Mouse (Mus musculus) midbrain, embryonic 13.5 days (tissue): Measurements from ENCODE around the gene Tmem132c. TPM values are rescaled to one million over a fixed set of nuclear protein-coding genes. Genes with fewer than 3 reads are reported as not detected.

Source experiments
- ATAC-seq: fragments of 200-750 bp; cut with Nextera tagmentation; 2 replicates; pipeline ENCODE4 v1.8.0; 2017; ENCODE audit warnings: mild to moderate bottlenecking, moderate TSS enrichment, moderate library complexity
- H3K27ac ChIP-seq: fragments of 300-500 bp; sonication (generic); 2 replicates; pipeline ENCODE4 v1.5.1; 2015; ENCODE audit warnings: inconsistent platforms, mild to moderate bottlenecking, moderate library complexity
- H3K27me3 ChIP-seq: fragments of 300-500 bp; sonication (generic); 2 replicates; pipeline ENCODE4 v1.6.1; 2015; ENCODE audit warnings: mild to moderate bottlenecking, inconsistent platforms
- H3K36me3 ChIP-seq: fragments of 300-500 bp; sonication (generic); 2 replicates; pipeline ENCODE4 v1.6.1; 2015; ENCODE audit warnings: mild to moderate bottlenecking, inconsistent platforms
- H3K4me1 ChIP-seq: fragments of 300-500 bp; sonication (generic); replicated peaks from 2 replicates; pipeline ENCODE4 v1.6.1; 2015; ENCODE audit warnings: inconsistent platforms
- H3K4me2 ChIP-seq: fragments of 300-500 bp; sonication (generic); replicated peaks from 2 replicates; pipeline ENCODE4 v1.6.1; 2015; ENCODE audit warnings: moderate library complexity, mild to moderate bottlenecking, inconsistent platforms
- H3K4me3 ChIP-seq: fragments of 300-500 bp; sonication (generic); replicated peaks from 2 replicates; pipeline ENCODE4 v1.5.1; 2015; ENCODE audit warnings: mild to moderate bottlenecking, inconsistent platforms
- H3K9ac ChIP-seq: fragments of 300-500 bp; sonication (generic); replicated peaks from 2 replicates; pipeline ENCODE4 v1.6.1; 2015; ENCODE audit warnings: mild to moderate bottlenecking, inconsistent platforms
- H3K9me3 ChIP-seq: fragments of 300-500 bp; sonication (generic); 2 replicates; pipeline ENCODE4 v1.6.1; 2016; ENCODE audit warnings: mild to moderate bottlenecking, inconsistent platforms
- WGBS: fragments of 180-500 bp; shearing (Covaris S2); methylation state at CpG from one replicate; pipeline ENCODE4 v1.1.7; 2015; 5-methylcytosine and 5-hydroxymethylcytosine counted together
- polyA plus RNA-seq: library from polyadenylated mRNA; unstranded; fragments of >200 nt; fragmentation: Nextera tagmentation; extraction: Ambion mirVana; gene quantifications from 2 replicates; pipeline ENCODE4 v1.2.1, GENCODE M21; 2015

Tmem132c gene
- polyA plus RNA-seq, 1 experiment from 2014 or later, result 11.2 TPM

- 45% methylated on average over 9 of the region's 9 CpGs for WGBS
- Histone ChIP-seq H3K4me2 (no peak overlapping the region), H3K9me3 (no peaks in the 10 kb centered on the region), H3K27me3 (peaks cover 9% of the 10 kb centered on the region; the same call in 1 of the 2 replicates), H3K4me3 (no peak overlapping the region), H3K4me1 (peaks cover 38% of the 10 kb centered on the region), H3K36me3 (no peaks in the 10 kb centered on the region), H3K27ac (no peak overlapping the region), H3K9ac (no peak overlapping the region)
- no peak for ATAC-seq
Measured at GRCm38 (mm10) chr5:127480931-127481330, 239.3 kb downstream of the Tmem132c start.

DNA sequence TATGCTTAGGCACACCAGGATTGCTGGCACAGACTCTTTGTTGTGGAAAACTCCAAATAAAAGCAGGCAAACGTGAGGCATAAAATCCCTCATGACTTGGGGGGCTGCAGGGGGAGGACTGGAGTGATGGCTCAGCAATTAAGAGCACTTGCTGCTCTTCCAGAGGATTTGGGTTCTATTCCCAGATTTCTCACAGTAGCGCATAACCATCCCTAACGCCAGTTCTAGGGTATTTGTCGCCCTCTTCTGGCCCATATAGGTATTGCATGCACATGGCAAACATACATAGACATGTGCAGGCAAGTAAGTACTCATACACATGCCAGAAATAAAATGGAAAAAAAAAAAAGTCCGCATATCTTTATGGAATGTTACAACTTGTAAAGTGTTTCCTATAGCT lies 239.8 kb downstream of the Tmem132c start:
- Histone ChIP-seq H3K4me2 (no peak overlapping the region), H3K4me1 (peaks cover 38% of the 10 kb centered on the region), H3K27ac (no peak overlapping the region), H3K9ac (no peak overlapping the region), H3K4me3 (no peak overlapping the region), H3K27me3 (0 out of 2 replicates have a peak, but pooled peaks cover 8% of the 10 kb centered on the region), H3K9me3 (no peaks in the 10 kb centered on the region), H3K36me3 (no peaks in the 10 kb centered on the region)
- WGBS, result 26% methylated on average over 5 of the region's 5 CpGs
- ATAC-seq, result no peak

DNA sequence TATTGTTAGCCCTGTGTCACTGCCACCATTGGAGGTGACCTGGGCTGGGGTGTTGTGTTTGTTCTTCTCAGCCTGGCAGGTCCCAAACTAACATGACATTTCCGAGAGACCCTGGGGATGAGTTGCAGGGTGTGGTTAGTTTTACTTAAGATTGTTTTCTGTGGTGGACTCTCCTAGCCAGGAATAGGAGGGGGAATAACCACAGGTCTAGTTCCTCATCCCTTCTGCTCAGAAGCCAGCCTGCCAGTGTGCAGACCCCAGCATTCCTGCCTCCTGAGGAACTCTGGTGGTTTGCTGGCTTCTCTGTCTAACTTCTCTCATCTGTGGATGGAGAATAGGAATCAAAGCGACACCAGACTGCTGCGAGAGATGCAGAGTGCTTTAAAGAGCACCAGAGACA lies 240.7 kb downstream of the Tmem132c start:
- no peaks in the 10 kb centered on the region for H3K36me3 ChIP-seq
- peaks cover 34% of the 10 kb centered on the region for H3K4me1 ChIP-seq
- no peaks in the 10 kb centered on the region for H3K27me3 ChIP-seq
- WGBS, result 88% methylated on average over 3 of the region's 3 CpGs
- no peak overlapping the region for H3K4me3 ChIP-seq
- no peak overlapping the region for H3K27ac ChIP-seq
- H3K4me2 ChIP-seq, result no peak overlapping the region
- no peaks in the 10 kb centered on the region for H3K9me3 ChIP-seq
- H3K9ac ChIP-seq, result no peak overlapping the region
- ATAC-seq, result no peak

GRCm38 (mm10) chr5:127483955-127484659 lies 242.5 kb downstream of the Tmem132c start:
- H3K4me3 ChIP-seq, result no peak overlapping the region
- H3K27ac ChIP-seq, result no peak overlapping the region
- no peak for ATAC-seq
- H3K27me3 ChIP-seq, result no peaks in the 10 kb centered on the region
- 44% methylated on average over 8 of the region's 8 CpGs for WGBS
- H3K36me3 ChIP-seq, result no peaks in the 10 kb centered on the region
- no peak overlapping the region; the same call in 1 of the 2 replicates for H3K4me2 ChIP-seq
- H3K9ac ChIP-seq, result no peak overlapping the region
- H3K9me3 ChIP-seq, result no peaks in the 10 kb centered on the region
- H3K4me1 ChIP-seq, result peaks cover 21% of the 10 kb centered on the region

GRCm38 (mm10) chr5:127484813-127485486 lies 243.3 kb downstream of the Tmem132c start:
- Histone ChIP-seq H3K4me3 (no peak overlapping the region), H3K36me3 (no peaks in the 10 kb centered on the region), H3K27ac (peak overlapping the region; percentile 26; the same call in 1 of the 2 replicates), H3K9me3 (no peaks in the 10 kb centered on the region), H3K9ac (no peak overlapping the region), H3K4me2 (no peak overlapping the region; the same call in 1 of the 2 replicates), H3K27me3 (no peaks in the 10 kb centered on the region), H3K4me1 (peaks cover 21% of the 10 kb centered on the region)
- WGBS, result 41% methylated on average over 13 of the region's 13 CpGs
- 0 out of 2 replicates have a peak, but pooled peaks have one; percentile 16 for ATAC-seq

DNA sequence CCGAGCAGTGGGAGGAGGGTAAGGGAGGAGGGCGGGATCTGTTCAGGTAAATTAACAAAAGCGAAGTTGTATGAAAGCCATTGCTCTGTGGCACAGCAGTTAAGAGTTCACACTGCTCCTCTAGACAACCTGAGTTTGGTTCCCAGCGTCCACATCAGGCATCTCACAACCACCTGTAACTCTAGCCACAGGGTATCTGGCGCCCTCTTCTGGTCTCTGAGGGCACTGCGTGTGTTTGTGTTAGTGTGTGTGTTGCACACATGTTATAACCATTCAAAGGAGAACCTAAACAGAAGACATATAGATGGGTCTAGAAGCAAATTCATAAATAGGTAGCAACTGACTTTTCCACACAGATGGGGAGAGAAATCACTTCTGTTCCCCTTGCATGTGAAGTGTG lies 245.6 kb downstream of the Tmem132c start:
- H3K4me3 ChIP-seq, result no peak overlapping the region
- H3K4me2 ChIP-seq, result no peak overlapping the region
- WGBS, result 90% methylated on average over 6 of the region's 6 CpGs
- no peaks in the 10 kb centered on the region for H3K9me3 ChIP-seq
- H3K27me3 ChIP-seq, result no peaks in the 10 kb centered on the region
- ATAC-seq, result no peak
- no peak overlapping the region for H3K27ac ChIP-seq
- peaks cover 24% of the 10 kb centered on the region for H3K4me1 ChIP-seq
- H3K36me3 ChIP-seq, result no peaks in the 10 kb centered on the region
- no peak overlapping the region for H3K9ac ChIP-seq

- H3K27me3 ChIP-seq, result no peaks in the 10 kb centered on the region
- no peak for ATAC-seq
- H3K36me3 ChIP-seq, result no peaks in the 10 kb centered on the region
- H3K4me1 ChIP-seq, result peaks cover 21% of the 10 kb centered on the region
- H3K9ac ChIP-seq, result no peak overlapping the region
- no peaks in the 10 kb centered on the region for H3K9me3 ChIP-seq
- no peak overlapping the region for H3K4me3 ChIP-seq
- WGBS, result 75% methylated on average over 13 of the region's 13 CpGs
- H3K4me2 ChIP-seq, result no peak overlapping the region
- H3K27ac ChIP-seq, result no peak overlapping the region
Measured at GRCm38 (mm10) chr5:127488666-127489065, 247.1 kb downstream of the Tmem132c start.

DNA sequence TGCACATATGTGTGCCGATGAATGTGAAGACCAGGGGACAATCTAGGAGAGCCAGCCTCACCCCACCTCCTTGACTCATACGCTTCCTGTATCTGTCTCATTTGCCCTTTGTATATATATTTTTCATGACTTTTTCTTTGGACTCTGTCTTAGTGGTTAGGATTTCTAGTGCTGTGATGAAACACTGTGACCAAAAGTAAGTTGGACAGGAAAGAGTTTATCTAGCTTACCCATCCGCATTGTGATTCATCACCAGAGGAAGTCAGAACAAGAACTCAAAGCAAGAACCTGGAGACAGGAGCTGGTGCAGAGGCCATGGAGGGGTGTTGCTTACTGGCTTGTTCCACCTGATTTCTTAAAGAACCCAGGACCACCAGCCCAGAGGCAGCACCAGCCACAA lies 250.1 kb downstream of the Tmem132c start:
- Histone ChIP-seq H3K27ac (no peak overlapping the region), H3K9me3 (no peaks in the 10 kb centered on the region), H3K27me3 (no peaks in the 10 kb centered on the region), H3K4me1 (peaks cover 7% of the 10 kb centered on the region), H3K4me2 (no peak overlapping the region), H3K9ac (no peak overlapping the region), H3K4me3 (no peak overlapping the region), H3K36me3 (no peaks in the 10 kb centered on the region)
- ATAC-seq, result no peak
- 93% methylated on average over 3 of the region's 3 CpGs for WGBS

DNA sequence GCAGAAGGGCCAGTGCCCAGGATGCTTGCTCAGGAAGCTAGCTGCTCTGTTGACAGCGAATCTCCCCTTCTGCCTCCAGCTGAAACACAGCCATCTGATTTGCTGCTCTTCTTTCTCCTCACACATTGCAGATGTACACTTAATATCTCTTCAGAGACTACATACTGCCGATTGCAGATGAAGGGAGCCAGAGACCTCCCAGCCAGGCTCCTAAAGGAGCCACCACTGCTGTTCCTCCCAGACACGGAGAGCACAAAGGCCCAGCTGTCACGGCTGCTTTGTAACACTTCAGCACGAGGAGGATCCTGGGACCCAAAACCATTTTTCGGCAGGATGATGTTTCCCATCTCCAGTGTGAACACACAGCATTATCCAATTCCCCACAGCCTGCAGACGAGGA lies 255.3 kb downstream of the Tmem132c start:
- Histone ChIP-seq H3K4me1 (peaks cover 20% of the 10 kb centered on the region), H3K9ac (no peak overlapping the region), H3K4me2 (no peak overlapping the region), H3K27ac (peak overlapping the region; percentile 35; the same call in 1 of the 2 replicates), H3K27me3 (no peaks in the 10 kb centered on the region), H3K36me3 (no peaks in the 10 kb centered on the region), H3K4me3 (no peak overlapping the region), H3K9me3 (no peaks in the 10 kb centered on the region)
- 34% methylated on average over 7 of the region's 7 CpGs for WGBS
- ATAC-seq, result no peak

GRCm38 (mm10) chr5:127499151-127499827 lies 257.7 kb downstream of the Tmem132c start:
- no peak overlapping the region for H3K4me3 ChIP-seq
- no peaks in the 10 kb centered on the region for H3K9me3 ChIP-seq
- H3K4me2 ChIP-seq, result no peak overlapping the region
- no peaks in the 10 kb centered on the region for H3K27me3 ChIP-seq
- H3K9ac ChIP-seq, result no peak overlapping the region
- no peak overlapping the region for H3K27ac ChIP-seq
- no peak for ATAC-seq
- WGBS, result 68% methylated on average over 12 of the region's 12 CpGs
- H3K4me1 ChIP-seq, result peaks cover 20% of the 10 kb centered on the region
- no peaks in the 10 kb centered on the region for H3K36me3 ChIP-seq

- 44% methylated on average over 7 of the region's 7 CpGs for WGBS
Measured at GRCm38 (mm10) chr5:127502838-127503237, 261.2 kb downstream of the Tmem132c start.

DNA sequence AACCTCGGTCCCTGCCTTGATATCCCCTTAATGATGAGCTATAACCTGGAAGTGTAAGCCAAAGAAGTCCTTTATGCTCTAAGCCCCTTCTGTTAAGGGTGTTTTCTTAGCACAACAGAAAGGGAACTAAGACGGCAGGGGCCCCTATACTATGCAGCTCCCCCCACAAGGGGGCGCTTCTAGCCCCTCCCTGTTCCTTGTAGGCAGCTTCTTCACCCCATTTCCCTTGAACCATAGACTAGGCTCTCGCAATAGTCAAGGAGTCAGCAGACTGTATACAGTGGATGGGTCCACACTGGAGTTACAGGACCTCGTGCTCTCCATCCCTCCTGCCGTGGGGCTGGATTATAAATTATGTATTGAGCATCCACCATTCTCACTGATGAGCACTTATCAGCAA lies 264.1 kb downstream of the Tmem132c start:
- no peaks in the 10 kb centered on the region for H3K27me3 ChIP-seq
- no peak overlapping the region for H3K4me3 ChIP-seq
- no peaks in the 10 kb centered on the region for H3K36me3 ChIP-seq
- H3K27ac ChIP-seq, result no peak overlapping the region
- no peaks in the 10 kb centered on the region for H3K9me3 ChIP-seq
- no peak overlapping the region for H3K4me2 ChIP-seq
- no peak overlapping the region for H3K9ac ChIP-seq
- H3K4me1 ChIP-seq, result no peaks in the 10 kb centered on the region
- no peak for ATAC-seq
- 69% methylated on average over 6 of the region's 6 CpGs for WGBS

More at GRCm38 (mm10) chr5:127502838-127503237, 261.2 kb downstream of the Tmem132c start:
- Histone ChIP-seq H3K9ac (no peak overlapping the region), H3K27ac (no peak overlapping the region), H3K36me3 (no peaks in the 10 kb centered on the region), H3K27me3 (no peaks in the 10 kb centered on the region), H3K4me2 (no peak overlapping the region), H3K4me1 (peaks cover 9% of the 10 kb centered on the region), H3K4me3 (no peak overlapping the region), H3K9me3 (no peaks in the 10 kb centered on the region)
- ATAC-seq, result no peak
